Mouse (Mus musculus) urinary bladder, postnatal 36 days (tissue): ENCODE data around the gene Erbb4.

Experiments used
- DNase-seq, 2 experiments: peaks; one replicate each; pipeline ENCODE4 v3.0.0; 2022; ENCODE audit warnings: low spot score in 2 of 2, mixed read lengths in 1 of 2

The Erbb4 gene

GRCm38 (mm10) chr1:69027816-69028215 lies 80.0 kb downstream of the Erbb4 start:
- DNase-seq: no peak

- no peak for DNase-seq
Measured at GRCm38 (mm10) chr1:69024858-69025257, 83.0 kb downstream of the Erbb4 start.

GRCm38 (mm10) chr1:69023157-69023925 lies 84.5 kb downstream of the Erbb4 start:
- DNase-seq: no peak

GRCm38 (mm10) chr1:69009800-69010505 lies 97.9 kb downstream of the Erbb4 start:
- DNase-seq: no peak

GRCm38 (mm10) chr1:69001371-69001770 lies 106.5 kb downstream of the Erbb4 start:
- no peak for DNase-seq

- no peak for DNase-seq
Measured at GRCm38 (mm10) chr1:68979251-68979650, 128.6 kb downstream of the Erbb4 start.

GRCm38 (mm10) chr1:68978571-68978970 lies 129.3 kb downstream of the Erbb4 start:
- DNase-seq: no peak

GRCm38 (mm10) chr1:68973355-68974127 lies 134.3 kb downstream of the Erbb4 start:
- DNase-seq: peak in 1 of 2 experiments; percentile 12

GRCm38 (mm10) chr1:68964127-68964526 lies 143.7 kb downstream of the Erbb4 start:
- DNase-seq: no peak

- DNase-seq: no peak
Measured at GRCm38 (mm10) chr1:68961365-68962116, 146.3 kb downstream of the Erbb4 start.

GRCm38 (mm10) chr1:68956766-68957533 lies 150.9 kb downstream of the Erbb4 start:
- no peak for DNase-seq

- no peak for DNase-seq
Measured at GRCm38 (mm10) chr1:68955482-68955881, 152.4 kb downstream of the Erbb4 start.

- no peak for DNase-seq
Measured at GRCm38 (mm10) chr1:68943141-68943540, 164.7 kb downstream of the Erbb4 start.

- no peak for DNase-seq
Measured at GRCm38 (mm10) chr1:68934804-68935203, 173.1 kb downstream of the Erbb4 start.

- DNase-seq: no peak
Measured at GRCm38 (mm10) chr1:68933330-68934065, 174.4 kb downstream of the Erbb4 start.

GRCm38 (mm10) chr1:68917828-68918227 lies 190.0 kb downstream of the Erbb4 start:
- DNase-seq: no peak

- DNase-seq: no peak
Measured at GRCm38 (mm10) chr1:68892041-68892440, 215.8 kb downstream of the Erbb4 start.

- no peak for DNase-seq
Measured at GRCm38 (mm10) chr1:68886823-68887222, 221.0 kb downstream of the Erbb4 start.

- no peak for DNase-seq
Measured at GRCm38 (mm10) chr1:68874954-68875353, 232.9 kb downstream of the Erbb4 start.

GRCm38 (mm10) chr1:68873635-68874020 lies 234.2 kb downstream of the Erbb4 start:
- DNase-seq: no peak
